Mouse (Mus musculus) embryonic facial prominence, embryonic 12.5 days (tissue): ENCODE results near the gene Ccdc142. TPM values are rescaled to one million over a fixed set of nuclear protein-coding genes. Genes with fewer than 3 reads are reported as not detected.

Experiments
- ATAC-seq: fragments of 200-750 bp; cut with Nextera tagmentation; 2 replicates; pipeline ENCODE4 v1.8.0; 2017; ENCODE audit not compliant: insufficient number of reproducible peaks, insufficient read depth, low FRiP score, low TSS enrichment
- H3K27ac ChIP-seq: fragments of 300-500 bp; sonication (generic); 2 replicates; pipeline ENCODE4 v1.5.1; 2016; ENCODE audit warnings: mild to moderate bottlenecking
- H3K27me3 ChIP-seq: fragments of 300-500 bp; sonication (generic); 2 replicates; pipeline ENCODE4 v1.6.1; 2016; ENCODE audit warnings: mild to moderate bottlenecking, moderate library complexity
- H3K36me3 ChIP-seq: fragments of 300-500 bp; sonication (generic); 2 replicates; pipeline ENCODE4 v1.6.1; 2016; ENCODE audit warnings: mild to moderate bottlenecking
- H3K4me1 ChIP-seq: fragments of 300-500 bp; sonication (generic); 2 replicates; pipeline ENCODE4 v1.6.1; 2016
- H3K4me2 ChIP-seq: fragments of 300-500 bp; sonication (generic); replicated peaks from 2 replicates; pipeline ENCODE4 v1.6.1; 2016; ENCODE audit warnings: mild to moderate bottlenecking, moderate library complexity
- H3K4me3 ChIP-seq: fragments of 300-500 bp; sonication (generic); 2 replicates; pipeline ENCODE4 v1.5.1; 2016; ENCODE audit warnings: mild to moderate bottlenecking
- H3K9ac ChIP-seq: fragments of 300-500 bp; sonication (generic); 2 replicates; pipeline ENCODE4 v1.6.1; 2016; ENCODE audit warnings: mild to moderate bottlenecking, moderate library complexity
- H3K9me3 ChIP-seq: fragments of 300-500 bp; sonication (generic); 2 replicates; pipeline ENCODE4 v1.6.1; 2016; ENCODE audit warnings: mild to moderate bottlenecking, moderate library complexity
- WGBS: fragments of 180-500 bp; shearing (Covaris S2); methylation state at CpG from one replicate; pipeline ENCODE4 v1.1.7; 2016; 5-methylcytosine and 5-hydroxymethylcytosine counted together
- polyA plus RNA-seq: library from polyadenylated mRNA; unstranded; fragments of >200 nt; fragmentation: Nextera tagmentation; extraction: Ambion mirVana; gene quantifications from 2 replicates; pipeline ENCODE4 v1.2.1, GENCODE M21; 2016

Gene Ccdc142
- polyA plus RNA-seq, 1 experiment from 2014 or later, result 2.9 TPM

- peaks cover 98% of the 10 kb centered on the region for H3K27me3 ChIP-seq
- no peaks in the 10 kb centered on the region for H3K36me3 ChIP-seq
- no peaks in the 10 kb centered on the region for H3K9me3 ChIP-seq
- 1% methylated on average over 67 of the region's 69 CpGs for WGBS
- 0 out of 2 replicates have a peak, but pooled peaks cover 6% of the 10 kb centered on the region for H3K4me1 ChIP-seq
- peak overlapping the region; percentile 30 for H3K4me3 ChIP-seq
- ATAC-seq, result 0 out of 2 replicates have a peak, but pooled peaks have one; percentile 19
- no peak overlapping the region for H3K9ac ChIP-seq
- no peak overlapping the region for H3K27ac ChIP-seq
- peak overlapping the region; percentile 51 for H3K4me2 ChIP-seq
These were observed 31.7 kb upstream of the Ccdc142 start for GRCm38 (mm10) chr6:83069488-83070246.

- 2% methylated on average over 9 of the region's 10 CpGs for WGBS
- H3K27me3 ChIP-seq, result peaks cover 97% of the 10 kb centered on the region
- 0 out of 2 replicates have a peak, but pooled peaks cover 6% of the 10 kb centered on the region for H3K4me1 ChIP-seq
- H3K9me3 ChIP-seq, result no peaks in the 10 kb centered on the region
- H3K36me3 ChIP-seq, result no peaks in the 10 kb centered on the region
- peak within 1 kb of the TSS; percentile 51 for H3K4me2 ChIP-seq
- 0 out of 2 replicates have a peak within 1 kb of the TSS, but pooled peaks have one; percentile 15 for H3K9ac ChIP-seq
- H3K4me3 ChIP-seq, result peak within 1 kb of the TSS; percentile 30
- no peak within 1 kb of the TSS for H3K27ac ChIP-seq
- ATAC-seq, result no peak
These were observed 31.3 kb upstream of the Ccdc142 start, which contains the start of gene Tlx2 for GRCm38 (mm10) chr6:83070247-83070310. Tlx2 (minus strand) TSS chr6:83070293.

GRCm38 (mm10) chr6:83070311-83071219 is 30.8 kb upstream of the Ccdc142 start:
- Histone ChIP-seq H3K36me3 (no peaks in the 10 kb centered on the region), H3K9ac (0 out of 2 replicates have a peak overlapping the region, but pooled peaks have one; percentile 15), H3K4me1 (0 out of 2 replicates have a peak, but pooled peaks cover 6% of the 10 kb centered on the region), H3K4me3 (peak overlapping the region; percentile 30), H3K27me3 (peaks cover 96% of the 10 kb centered on the region), H3K9me3 (no peaks in the 10 kb centered on the region), H3K4me2 (peak overlapping the region; percentile 51), H3K27ac (no peak overlapping the region)
- ATAC-seq, result peak; percentile 36; the same call in 1 of the 2 replicates
- 2% methylated on average over 55 of the region's 58 CpGs for WGBS

GRCm38 (mm10) chr6:83071220-83071619 is 30.2 kb upstream of the Ccdc142 start:
- Histone ChIP-seq H3K4me1 (0 out of 2 replicates have a peak, but pooled peaks cover 6% of the 10 kb centered on the region), H3K4me2 (peak overlapping the region; percentile 51), H3K4me3 (peak overlapping the region; percentile 30), H3K9me3 (no peaks in the 10 kb centered on the region), H3K36me3 (no peaks in the 10 kb centered on the region), H3K27me3 (peaks cover 93% of the 10 kb centered on the region), H3K9ac (no peak overlapping the region), H3K27ac (no peak overlapping the region)
- WGBS, result under 1% methylated on average over 24 of the region's 24 CpGs
- peak; percentile 55 for ATAC-seq

GRCm38 (mm10) chr6:83074979-83075378 is 26.4 kb upstream of the Ccdc142 start:
- peaks cover 58% of the 10 kb centered on the region for H3K27me3 ChIP-seq
- H3K9ac ChIP-seq, result no peak overlapping the region
- H3K4me1 ChIP-seq, result peaks cover 22% of the 10 kb centered on the region; the same call in 1 of the 2 replicates
- WGBS, result 17% methylated on average over 2 of the region's 2 CpGs
- ATAC-seq, result no peak
- H3K4me2 ChIP-seq, result no peak overlapping the region
- no peak overlapping the region for H3K27ac ChIP-seq
- H3K4me3 ChIP-seq, result no peak overlapping the region
- no peaks in the 10 kb centered on the region for H3K9me3 ChIP-seq
- H3K36me3 ChIP-seq, result peaks cover under 1% of the 10 kb centered on the region; the same call in 1 of the 2 replicates

GRCm38 (mm10) chr6:83077630-83078323 is 23.6 kb upstream of the Ccdc142 start, which contains the start of gene Pcgf1:
Pcgf1 (plus strand) TSS chr6:83077869.
- H3K9me3 ChIP-seq, result no peaks in the 10 kb centered on the region
- peak within 1 kb of the TSS; percentile 90 for H3K27ac ChIP-seq
- WGBS, result under 1% methylated on average over 54 of the region's 54 CpGs
- ATAC-seq, result peak; percentile 85
- H3K4me3 ChIP-seq, result peak within 1 kb of the TSS; percentile 76
- peaks cover 22% of the 10 kb centered on the region for H3K36me3 ChIP-seq
- peaks cover 16% of the 10 kb centered on the region; the same call in 1 of the 2 replicates for H3K4me1 ChIP-seq
- peak within 1 kb of the TSS; percentile 92 for H3K4me2 ChIP-seq
- H3K27me3 ChIP-seq, result peaks cover 40% of the 10 kb centered on the region
- peak within 1 kb of the TSS; percentile 75 for H3K9ac ChIP-seq

- Histone ChIP-seq H3K4me3 (peak overlapping the region; percentile 76), H3K27ac (peak overlapping the region; percentile 90), H3K27me3 (peaks cover 40% of the 10 kb centered on the region), H3K36me3 (peaks cover 22% of the 10 kb centered on the region), H3K9ac (peak overlapping the region; percentile 75), H3K4me1 (peaks cover 18% of the 10 kb centered on the region), H3K9me3 (no peaks in the 10 kb centered on the region), H3K4me2 (peak overlapping the region; percentile 92)
- ATAC-seq, result peak; percentile 85
- under 1% methylated on average over 46 of the region's 46 CpGs for WGBS
These were observed 23.0 kb upstream of the Ccdc142 start for GRCm38 (mm10) chr6:83078324-83078858.

- Histone ChIP-seq H3K4me1 (peaks cover 31% of the 10 kb centered on the region), H3K9ac (no peak overlapping the region), H3K27me3 (peaks cover 41% of the 10 kb centered on the region), H3K4me2 (no peak overlapping the region), H3K36me3 (peaks cover 22% of the 10 kb centered on the region), H3K27ac (no peak overlapping the region), H3K9me3 (no peaks in the 10 kb centered on the region), H3K4me3 (no peak overlapping the region)
- 92% methylated on average over 5 of the region's 5 CpGs for WGBS
- ATAC-seq, result no peak
These were observed 21.2 kb upstream of the Ccdc142 start for GRCm38 (mm10) chr6:83080210-83080609.

GRCm38 (mm10) chr6:83083497-83083896 is 17.9 kb upstream of the Ccdc142 start:
- WGBS, result 12% methylated on average over 5 of the region's 5 CpGs
- peaks cover 22% of the 10 kb centered on the region for H3K36me3 ChIP-seq
- H3K27ac ChIP-seq, result no peak overlapping the region
- no peak overlapping the region for H3K4me2 ChIP-seq
- H3K4me1 ChIP-seq, result peaks cover 43% of the 10 kb centered on the region
- peaks cover 67% of the 10 kb centered on the region for H3K27me3 ChIP-seq
- H3K9me3 ChIP-seq, result no peaks in the 10 kb centered on the region
- H3K4me3 ChIP-seq, result 0 out of 2 replicates have a peak overlapping the region, but pooled peaks have one; percentile 5
- no peak for ATAC-seq
- peak overlapping the region; percentile 27; the same call in 1 of the 2 replicates for H3K9ac ChIP-seq

- H3K9ac ChIP-seq, result 0 out of 2 replicates have a peak overlapping the region, but pooled peaks have one; percentile 7
- WGBS, result 4% methylated on average over 6 of the region's 6 CpGs
- H3K36me3 ChIP-seq, result peaks cover 22% of the 10 kb centered on the region
- ATAC-seq, result no peak
- H3K4me3 ChIP-seq, result no peak overlapping the region
- H3K9me3 ChIP-seq, result no peaks in the 10 kb centered on the region
- no peak overlapping the region for H3K27ac ChIP-seq
- peaks cover 74% of the 10 kb centered on the region for H3K27me3 ChIP-seq
- no peak overlapping the region for H3K4me2 ChIP-seq
- H3K4me1 ChIP-seq, result peaks cover 36% of the 10 kb centered on the region
These were observed 16.9 kb upstream of the Ccdc142 start for GRCm38 (mm10) chr6:83084477-83084876.
